Mouse (Mus musculus) liver, embryonic 16.5 days (tissue): ENCODE results near the gene 9130019O22Rik. TPM values are rescaled to one million over a fixed set of nuclear protein-coding genes. Genes with fewer than 3 reads are reported as not detected.
"Not testable (repeated sequence)": the region's sequence is repeated elsewhere in the genome, so short reads cannot be mapped to it uniquely, and the experiment has no call there.

Experiments used
- ATAC-seq: fragments of 200-750 bp; cut with Nextera tagmentation; 2 replicates; pipeline ENCODE4 v1.8.0; 2017; ENCODE audit warnings: low read depth, mild to moderate bottlenecking, moderate number of reproducible peaks, moderate library complexity
- H3K27ac ChIP-seq: fragments of 300-500 bp; sonication (generic); 2 replicates; pipeline ENCODE4 v1.5.1; 2014; ENCODE audit warnings: mild to moderate bottlenecking, low read length
- H3K27me3 ChIP-seq: fragments of 300-500 bp; sonication (generic); 2 replicates; pipeline ENCODE4 v1.6.1; 2014; ENCODE audit warnings: low read depth, low read length, mixed read lengths; ENCODE audit not compliant: control insufficient read depth, insufficient read depth
- H3K36me3 ChIP-seq: fragments of 300-500 bp; sonication (generic); 2 replicates; pipeline ENCODE4 v1.6.1; 2014; ENCODE audit warnings: mild to moderate bottlenecking; ENCODE audit not compliant: control insufficient read depth, insufficient read depth
- H3K4me1 ChIP-seq: fragments of 300-500 bp; sonication (generic); 2 replicates; pipeline ENCODE4 v1.6.1; 2014; ENCODE audit warnings: low read depth, low read length, mixed read lengths; ENCODE audit not compliant: control insufficient read depth
- H3K4me2 ChIP-seq: fragments of 300-500 bp; sonication (generic); 2 replicates; pipeline ENCODE4 v1.6.1; 2014; ENCODE audit warnings: low read depth, low read length, mixed read lengths
- H3K4me3 ChIP-seq: fragments of 300-500 bp; sonication (generic); 2 replicates; pipeline ENCODE4 v1.5.1; 2014; ENCODE audit warnings: low read depth, mild to moderate bottlenecking, low read length
- H3K9ac ChIP-seq: fragments of 300-500 bp; sonication (generic); 2 replicates; pipeline ENCODE4 v1.6.1; 2014; ENCODE audit warnings: low read depth, low read length
- H3K9me3 ChIP-seq: fragments of 300-500 bp; sonication (generic); replicated peaks from 2 replicates; pipeline ENCODE4 v1.6.1; 2016; ENCODE audit warnings: low read length; ENCODE audit not compliant: control insufficient read depth
- WGBS: fragments of 180-500 bp; shearing (Covaris S2); extraction: QIAGEN DNeasy Blood & Tissue Kit; methylation state at CpG from one replicate; pipeline ENCODE4 v1.1.7; 2014; ENCODE audit not compliant: insufficient replicate concordance; 5-methylcytosine and 5-hydroxymethylcytosine counted together
- polyA plus RNA-seq: library from polyadenylated mRNA; unstranded; fragments of >200 nt; fragmentation: Nextera tagmentation; extraction: Ambion mirVana; gene quantifications from 2 replicates; pipeline ENCODE4 v1.2.1, GENCODE M21; 2015

The 9130019O22Rik gene
- polyA plus RNA-seq, 1 experiment from 2014 or later, result 1.3 TPM

- not testable (repeated sequence) for H3K4me1 ChIP-seq, H3K27me3 ChIP-seq
- ATAC-seq, result peak; percentile 80
These were observed 19.3 kb upstream of the 9130019O22Rik start, which contains the start of gene Zfp764 for GRCm38 (mm10) chr7:127406002-127406987. TSS of gene Zfp764 (minus strand) at chr7:127406822.

GRCm38 (mm10) chr7:127404101-127404500 is 17.1 kb upstream of the 9130019O22Rik start:
- not testable (repeated sequence) for H3K4me2 ChIP-seq, H3K27ac ChIP-seq, H3K4me1 ChIP-seq, ATAC-seq, H3K27me3 ChIP-seq, H3K4me3 ChIP-seq, H3K9ac ChIP-seq, H3K36me3 ChIP-seq, H3K9me3 ChIP-seq
- 82% methylated on average over 6 of the region's 6 CpGs for WGBS

More at GRCm38 (mm10) chr7:127406002-127406987, 19.3 kb upstream of the 9130019O22Rik start, which contains the start of gene Zfp764:
- Histone ChIP-seq H3K9ac (peak within 1 kb of the TSS; percentile 64), H3K4me3 (peak within 1 kb of the TSS; percentile 65), H3K4me2 (peak within 1 kb of the TSS; percentile 84)
- 3% methylated on average over 38 of the region's 40 CpGs for WGBS
- H3K27ac ChIP-seq, H3K9me3 ChIP-seq, H3K36me3 ChIP-seq: not testable (repeated sequence)

DNA sequence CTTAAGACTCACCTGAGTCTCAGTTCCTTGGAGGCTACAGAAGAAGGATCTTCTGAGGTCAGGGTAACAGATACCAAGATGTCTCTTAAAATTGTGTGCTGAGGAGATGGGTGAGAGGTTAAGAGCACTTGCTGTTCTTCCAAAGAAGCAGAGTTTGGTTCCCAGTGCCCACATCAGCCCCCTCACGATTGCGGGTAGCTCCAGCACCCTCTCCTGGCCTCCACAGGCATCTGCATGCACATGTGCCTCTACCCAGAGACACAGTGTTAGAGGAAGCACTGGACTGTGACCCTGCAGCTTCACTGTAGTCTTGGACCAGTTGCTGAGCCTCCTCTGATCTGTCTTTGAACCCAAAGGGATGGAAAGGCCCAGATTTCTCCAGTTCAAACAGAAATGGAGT is 16.0 kb upstream of the 9130019O22Rik start:
- Histone ChIP-seq H3K4me1 (peaks cover 2% of the 10 kb centered on the region; the same call in 1 of the 2 replicates), H3K27ac (no peak overlapping the region), H3K4me2 (no peak overlapping the region), H3K36me3 (no peaks in the 10 kb centered on the region), H3K4me3 (no peak overlapping the region), H3K9me3 (no peaks in the 10 kb centered on the region), H3K27me3 (no peaks in the 10 kb centered on the region), H3K9ac (no peak overlapping the region)
- no peak for ATAC-seq
- WGBS, result 42% methylated on average over 2 of the region's 2 CpGs

GRCm38 (mm10) chr7:127400355-127400754 is 13.4 kb upstream of the 9130019O22Rik start:
- Histone ChIP-seq H3K36me3 (no peaks in the 10 kb centered on the region), H3K9me3 (no peaks in the 10 kb centered on the region), H3K27me3 (no peaks in the 10 kb centered on the region), H3K4me1 (peaks cover 2% of the 10 kb centered on the region; the same call in 1 of the 2 replicates), H3K27ac (no peak overlapping the region), H3K4me3 (no peak overlapping the region), H3K9ac (no peak overlapping the region; the same call in 1 of the 2 replicates), H3K4me2 (no peak overlapping the region)
- 39% methylated on average over 3 of the region's 3 CpGs for WGBS
- no peak for ATAC-seq

DNA sequence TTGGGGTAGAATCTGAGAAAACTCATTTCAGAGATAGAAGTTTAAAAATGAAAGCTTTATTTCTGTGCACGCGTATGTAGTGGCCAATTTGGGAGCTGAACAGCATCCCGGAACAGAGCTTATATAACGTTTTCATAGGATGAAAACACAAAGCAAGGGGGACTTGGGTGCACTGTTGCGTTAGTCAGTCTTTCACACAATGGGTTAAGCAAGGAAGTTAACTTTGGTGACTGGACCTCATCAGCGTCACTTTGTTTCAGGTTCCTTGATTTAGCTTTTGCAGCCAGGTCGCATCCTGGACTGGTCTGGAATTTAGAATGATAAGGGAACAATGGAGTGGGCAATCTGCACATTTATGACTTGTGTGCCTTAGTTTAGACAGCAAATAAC is 7.0 kb upstream of the 9130019O22Rik start:
- Histone ChIP-seq H3K9me3 (no peaks in the 10 kb centered on the region), H3K27me3 (no peaks in the 10 kb centered on the region), H3K36me3 (no peaks in the 10 kb centered on the region), H3K4me3 (peak overlapping the region; percentile 76), H3K4me1 (peaks cover 10% of the 10 kb centered on the region), H3K27ac (no peak overlapping the region), H3K9ac (peak overlapping the region; percentile 15), H3K4me2 (peak overlapping the region; percentile 70)
- no peak for ATAC-seq
- WGBS, result 6% methylated on average over 7 of the region's 7 CpGs

- Histone ChIP-seq H3K27me3 (no peaks in the 10 kb centered on the region), H3K4me2 (peak within 1 kb of the TSS; percentile 70), H3K27ac (peak within 1 kb of the TSS; percentile 83), H3K36me3 (no peaks in the 10 kb centered on the region), H3K9ac (peak within 1 kb of the TSS; percentile 75), H3K4me3 (peak within 1 kb of the TSS; percentile 76), H3K9me3 (no peaks in the 10 kb centered on the region), H3K4me1 (peaks cover 10% of the 10 kb centered on the region)
- peak; percentile 92 for ATAC-seq
- under 1% methylated on average over 45 of the region's 45 CpGs for WGBS
These were observed 6.4 kb upstream of the 9130019O22Rik start, which contains the start of gene E430018J23Rik for GRCm38 (mm10) chr7:127393157-127393943. TSS of gene E430018J23Rik (minus strand) at chr7:127393629.

- Histone ChIP-seq H3K27me3 (no peaks in the 10 kb centered on the region), H3K9ac (peak overlapping the region; percentile 75), H3K4me1 (peaks cover 10% of the 10 kb centered on the region), H3K4me3 (peak overlapping the region; percentile 76), H3K36me3 (no peaks in the 10 kb centered on the region), H3K9me3 (no peaks in the 10 kb centered on the region), H3K27ac (no peak overlapping the region), H3K4me2 (peak overlapping the region; percentile 70)
- ATAC-seq, result no peak
- 57% methylated on average over 8 of the region's 8 CpGs for WGBS
These were observed 5.4 kb upstream of the 9130019O22Rik start for GRCm38 (mm10) chr7:127392251-127392824.

GRCm38 (mm10) chr7:127391538-127391937 is 4.6 kb upstream of the 9130019O22Rik start:
- H3K4me1 ChIP-seq, result peaks cover 10% of the 10 kb centered on the region
- H3K27ac ChIP-seq, result no peak overlapping the region
- no peak for ATAC-seq
- H3K36me3 ChIP-seq, result no peaks in the 10 kb centered on the region
- H3K4me2 ChIP-seq, result no peak overlapping the region
- 89% methylated on average over 16 of the region's 16 CpGs for WGBS
- no peak overlapping the region for H3K9ac ChIP-seq
- no peaks in the 10 kb centered on the region for H3K9me3 ChIP-seq
- H3K27me3 ChIP-seq, result no peaks in the 10 kb centered on the region
- H3K4me3 ChIP-seq, result no peak overlapping the region
